Mouse (Mus musculus): ENCODE results near the gene Nr1h3.

The Nr1h3 gene

GRCm38 (mm10) chr2:91137481-91137880 is 65.2 kb downstream of the Nr1h3 start:
- DNase-seq: no peak

- no peak for DNase-seq
Measured at GRCm38 (mm10) chr2:91136513-91137412, 65.9 kb downstream of the Nr1h3 start.
